Mouse (Mus musculus) olfactory bulb, adult 2 months (tissue): ENCODE measurements at regions not wholly inside any gene's neighbourhood (a gene's known extent, or its start where the extent isn't known, plus 50 kb on each side); places are given as distances from the start of the nearest gene placed in this dataset.

Experiments
- CTCF ChIP-seq: fragments of 200-500 bp; IDR thresholded peaks from 2 replicates; pipeline ENCODE4 v1.5.1; 2012; ENCODE audit warnings: low read depth, mild to moderate bottlenecking, low read length, moderate library complexity; ENCODE audit not compliant: insufficient read depth
- POLR2A ChIP-seq: fragments of 200-500 bp; IDR thresholded peaks from 2 replicates; pipeline ENCODE4 v1.6.1; 2012; ENCODE audit warnings: mild to moderate bottlenecking, low read depth, low read length, moderate library complexity; ENCODE audit not compliant: insufficient read depth

DNA sequence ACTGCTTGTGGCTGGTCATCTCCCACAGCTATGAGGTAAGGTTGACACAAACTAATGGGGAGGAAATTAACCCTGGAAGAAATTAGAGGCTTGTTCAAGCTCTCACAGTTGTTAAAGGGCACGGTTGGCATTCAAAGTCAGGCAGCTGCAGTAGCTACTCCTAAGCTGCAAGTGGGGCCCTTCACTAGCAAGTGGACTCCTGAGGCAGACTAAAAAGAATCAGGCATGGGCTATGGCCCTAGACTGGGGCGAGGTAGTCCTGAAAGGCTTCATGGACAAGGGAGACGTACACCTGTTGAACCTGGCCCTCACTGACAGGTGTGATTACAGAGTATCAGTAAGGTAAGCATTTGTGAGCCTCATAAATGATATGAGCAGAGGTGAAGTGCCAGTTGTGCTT, 237.7 kb downstream of the Bcl11a start:
- TF ChIP-seq CTCF (no peak), POLR2A (no peak)
